Mouse (Mus musculus): ENCODE data around the gene Cars. TPM values are rescaled to one million over a fixed set of nuclear protein-coding genes. Genes with fewer than 3 reads are reported as not detected.
"Not testable (repeated sequence)": the region's sequence is repeated elsewhere in the genome, so short reads cannot be mapped to it uniquely, and the experiment has no call there.

Gene Cars
- polyA plus RNA-seq (2014; fragmentation: Nextera tagmentation; extraction: Ambion mirVana): 62.4 and 70.5 TPM in 2 replicates

DNA sequence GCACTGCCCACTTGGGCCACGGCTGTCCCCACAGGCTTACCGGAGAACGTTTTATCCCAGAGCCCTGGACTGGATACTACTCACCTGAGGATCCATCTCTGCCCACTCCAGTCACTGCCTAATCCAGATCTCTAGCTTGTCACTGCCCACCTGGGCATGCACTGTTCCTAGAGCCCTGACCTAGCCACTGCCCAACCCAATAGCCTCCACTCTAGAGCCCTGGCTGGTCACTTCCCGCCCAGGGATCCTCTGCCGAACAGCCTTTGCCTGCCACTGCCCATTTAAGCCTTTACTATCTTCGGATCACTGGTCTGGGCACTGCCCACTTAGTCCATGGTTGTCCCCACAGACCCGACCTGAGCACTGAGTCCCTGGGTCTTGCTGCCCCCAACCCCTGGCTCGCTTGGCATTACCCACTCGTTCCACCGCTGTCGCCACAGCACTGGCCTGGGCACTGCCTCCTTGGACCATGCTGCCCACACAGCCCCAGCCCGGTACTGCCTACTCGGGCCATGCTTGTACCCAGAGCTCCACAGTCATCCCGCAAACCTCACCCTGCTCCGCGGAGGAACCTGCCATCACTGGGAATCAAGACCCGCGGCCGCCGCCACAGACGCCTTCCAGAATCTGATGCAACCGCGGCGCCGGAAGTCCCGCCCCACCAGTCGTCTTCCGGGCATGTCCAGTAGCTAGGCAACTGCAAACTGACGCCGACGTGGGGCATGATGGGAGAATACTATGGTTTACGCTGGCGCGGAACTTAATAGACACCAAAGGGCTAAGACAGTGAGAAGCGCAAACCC, at the start of gene Cars:
Cars (minus strand) TSS at position 663 of the 803 bp plus-strand sequence.
- DNase-seq (ENCODE audit: low spot score): peak; percentile 92
- Histone ChIP-seq H3K36me3 (replicated peaks; ENCODE audit: control insufficient read depth, insufficient read depth) (no peaks in the 10 kb centered on the region; the same call in 1 of the 2 replicates), H3K4me3 (replicated peaks; ENCODE audit: low read length) (peak within 1 kb of the TSS; percentile 77), H3K27ac (peak within 1 kb of the TSS; percentile 59), H3K4me2 (replicated peaks) (peak within 1 kb of the TSS; percentile 87), H3K27me3 (ENCODE audit: control insufficient read depth, insufficient read depth, low read length) (no peaks in the 10 kb centered on the region), H3K9me3 (ENCODE audit: control insufficient read depth, low read length) (no peaks in the 10 kb centered on the region), H3K9ac (peak within 1 kb of the TSS; percentile 93), H3K4me1 (replicated peaks; ENCODE audit: control insufficient read depth, insufficient read depth, low read length) (peaks cover 11% of the 10 kb centered on the region)
- peak; percentile 98 for ATAC-seq (ENCODE audit: low FRiP score)
- WGBS: 3% methylated on average over 35 of the region's 35 CpGs

DNA sequence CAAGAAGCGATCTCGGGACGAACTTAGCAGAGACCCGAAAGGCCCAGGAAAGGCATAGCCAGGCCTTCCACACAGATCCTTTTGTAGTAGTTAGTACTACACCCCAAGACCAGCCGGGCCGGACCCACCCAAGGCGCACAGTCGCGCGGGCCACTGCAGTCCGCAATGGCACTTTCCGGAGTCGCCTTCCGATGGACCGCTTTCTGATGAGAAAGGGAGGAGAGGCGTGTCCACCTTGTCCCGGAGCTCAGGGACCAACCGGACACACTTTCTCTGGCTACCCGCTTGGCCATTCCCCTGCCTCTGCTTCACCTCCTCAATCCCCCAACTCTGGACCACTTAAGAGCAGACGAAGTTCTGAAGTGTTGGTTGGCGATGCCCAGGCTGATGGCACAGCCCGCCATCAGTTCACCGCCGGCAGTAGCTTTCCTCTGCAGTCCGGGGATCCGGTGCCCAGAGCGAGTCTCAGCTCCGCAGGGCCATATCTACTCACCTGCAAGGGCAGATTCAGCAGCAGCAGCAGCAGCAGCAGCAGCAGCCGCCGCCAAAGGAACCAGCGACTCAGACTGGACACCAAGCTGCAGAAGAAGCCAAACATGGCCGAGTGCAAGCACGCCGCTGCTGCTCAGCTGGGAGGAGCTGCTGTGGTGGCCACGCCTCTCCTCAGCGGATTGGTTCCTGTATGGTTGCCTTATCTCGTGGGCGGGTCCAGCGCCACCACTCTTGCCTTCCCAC, 49.3 kb upstream of the Cars start, which contains the start of gene Tnfrsf22:
Tnfrsf22 (minus strand) TSS at position 628 of the 735 bp plus-strand sequence.
- DNase-seq (ENCODE audit: low spot score): peak; percentile 82
- Histone ChIP-seq H3K4me3 (replicated peaks; ENCODE audit: low read length) (peak within 1 kb of the TSS; percentile 69), H3K27ac (no peak within 1 kb of the TSS), H3K36me3 (replicated peaks; ENCODE audit: control insufficient read depth, insufficient read depth) (no peaks in the 10 kb centered on the region), H3K9ac (peak within 1 kb of the TSS; percentile 71), H3K9me3 (ENCODE audit: control insufficient read depth, low read length) (0 out of 2 replicates have a peak, but pooled peaks cover 5% of the 10 kb centered on the region), H3K4me1 (replicated peaks; ENCODE audit: control insufficient read depth, insufficient read depth, low read length) (no peaks in the 10 kb centered on the region), H3K27me3 (ENCODE audit: control insufficient read depth, insufficient read depth, low read length) (no peaks in the 10 kb centered on the region), H3K4me2 (replicated peaks) (peak within 1 kb of the TSS; percentile 92)
- 4% methylated on average over 39 of the region's 39 CpGs for WGBS
- peak; percentile 96 for ATAC-seq (ENCODE audit: low FRiP score)

DNA sequence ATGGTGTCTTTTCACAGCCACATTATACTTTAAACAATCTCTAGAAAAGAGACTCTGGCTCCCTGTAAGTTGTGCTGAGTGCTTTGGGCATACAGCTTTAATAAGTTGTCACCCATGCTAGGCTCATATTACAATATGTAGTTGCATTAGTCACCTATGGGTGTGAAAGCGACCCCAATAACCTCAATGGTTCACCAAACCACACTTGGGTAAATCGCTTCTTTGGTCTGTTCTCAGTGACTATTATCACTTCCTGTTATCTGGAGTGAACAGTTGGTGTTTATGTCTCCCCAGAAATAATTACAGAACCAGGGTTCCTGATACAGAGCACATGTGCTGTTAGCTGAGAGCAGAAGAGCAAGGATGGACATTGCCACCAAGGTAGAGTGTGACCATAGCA, 44.1 kb upstream of the Cars start:
- not testable (repeated sequence) for H3K4me3 ChIP-seq (replicated peaks; ENCODE audit: low read length); H3K27me3 ChIP-seq (ENCODE audit: control insufficient read depth, insufficient read depth, low read length); H3K27ac ChIP-seq; ATAC-seq (ENCODE audit: low FRiP score); H3K9me3 ChIP-seq (ENCODE audit: control insufficient read depth, low read length); H3K36me3 ChIP-seq (replicated peaks; ENCODE audit: control insufficient read depth, insufficient read depth); H3K4me1 ChIP-seq (replicated peaks; ENCODE audit: control insufficient read depth, insufficient read depth, low read length); H3K4me2 ChIP-seq (replicated peaks); DNase-seq (ENCODE audit: low spot score); H3K9ac ChIP-seq
- WGBS: 96% methylated on average over 2 of the region's 2 CpGs

DNA sequence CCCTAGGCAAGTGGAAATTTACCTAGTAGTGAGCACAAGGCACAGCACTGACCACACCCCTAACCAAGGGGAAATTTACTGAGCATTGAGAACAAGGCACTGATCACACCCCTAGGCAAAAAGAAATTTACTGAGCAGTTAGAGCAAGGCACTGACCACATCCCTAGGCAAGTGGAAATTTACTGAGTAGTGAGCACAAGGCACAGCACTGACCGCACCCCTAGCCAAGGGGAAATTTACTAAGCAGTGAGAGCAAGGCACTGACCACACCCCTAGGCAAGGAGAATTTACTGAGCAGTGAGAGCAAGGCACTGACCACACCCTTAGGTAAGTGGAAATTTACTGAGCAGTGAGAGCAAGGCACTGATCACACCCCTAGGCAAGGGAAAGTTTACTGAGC, 36.8 kb upstream of the Cars start:
- 94% methylated on average over 1 of the region's 1 CpGs for WGBS
- Histone ChIP-seq H3K9me3 (ENCODE audit: control insufficient read depth, low read length) (no peaks in the 10 kb centered on the region), H3K4me1 (replicated peaks; ENCODE audit: control insufficient read depth, insufficient read depth, low read length) (no peaks in the 10 kb centered on the region), H3K27ac (no peak overlapping the region), H3K36me3 (replicated peaks; ENCODE audit: control insufficient read depth, insufficient read depth) (no peaks in the 10 kb centered on the region), H3K27me3 (ENCODE audit: control insufficient read depth, insufficient read depth, low read length) (no peaks in the 10 kb centered on the region), H3K9ac (no peak overlapping the region), H3K4me3 (replicated peaks; ENCODE audit: low read length) (no peak overlapping the region), H3K4me2 (replicated peaks) (no peak overlapping the region)
- no peak for DNase-seq (ENCODE audit: low spot score)
- no peak for ATAC-seq (ENCODE audit: low FRiP score)

DNA sequence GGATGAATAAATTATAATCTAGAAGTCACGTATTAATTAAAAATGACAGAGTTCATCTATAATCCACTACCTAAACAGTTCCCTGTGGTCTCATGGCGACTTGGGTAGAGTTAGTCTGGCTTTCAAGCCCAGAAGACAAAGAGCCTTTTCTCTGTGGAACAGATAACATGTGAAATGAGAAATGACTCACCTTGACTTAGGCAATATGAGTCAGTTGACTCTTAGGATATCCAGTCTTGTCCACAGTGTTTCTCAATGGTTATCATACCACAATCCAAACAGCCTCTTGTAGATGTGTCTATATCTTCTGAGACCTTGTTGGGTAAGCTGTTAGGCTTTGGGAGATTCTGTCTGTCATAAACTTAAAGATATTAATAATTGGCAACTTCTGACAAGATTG, 31.6 kb upstream of the Cars start:
- no peak overlapping the region for H3K9ac ChIP-seq

DNA sequence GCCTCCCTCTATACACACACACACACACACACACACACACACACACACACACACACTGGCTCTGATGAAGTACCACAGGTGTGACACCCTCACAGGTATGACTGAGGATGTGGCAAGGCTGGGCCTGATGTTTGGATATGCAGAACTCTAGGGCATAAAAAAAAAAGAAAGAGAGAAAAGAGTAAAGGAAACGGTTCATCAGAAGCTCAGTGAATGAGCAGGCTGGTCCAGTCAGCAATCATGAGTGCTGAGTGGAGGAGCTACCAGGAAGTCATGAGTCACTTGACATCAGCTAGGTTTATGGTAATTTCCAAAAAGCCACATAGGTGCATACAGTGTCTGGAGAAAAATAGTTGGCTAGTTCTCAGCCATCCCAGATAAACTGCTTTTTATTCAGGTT, 29.6 kb upstream of the Cars start:
- Histone ChIP-seq H3K4me1 (replicated peaks; ENCODE audit: control insufficient read depth, insufficient read depth, low read length) (no peaks in the 10 kb centered on the region), H3K4me3 (replicated peaks; ENCODE audit: low read length) (no peak overlapping the region), H3K36me3 (replicated peaks; ENCODE audit: control insufficient read depth, insufficient read depth) (no peaks in the 10 kb centered on the region), H3K27me3 (ENCODE audit: control insufficient read depth, insufficient read depth, low read length) (no peaks in the 10 kb centered on the region), H3K9ac (no peak overlapping the region), H3K4me2 (replicated peaks) (no peak overlapping the region), H3K9me3 (ENCODE audit: control insufficient read depth, low read length) (no peaks in the 10 kb centered on the region), H3K27ac (no peak overlapping the region)
- DNase-seq (ENCODE audit: low spot score) (no peak), ATAC-seq (ENCODE audit: low FRiP score) (no peak)
- 64% methylated on average over 1 of the region's 1 CpGs for WGBS

More for the DNA sequence above, 31.6 kb upstream of the Cars start:
- no peak for DNase-seq (ENCODE audit: low spot score)
- no peak for ATAC-seq (ENCODE audit: low FRiP score)
- WGBS: 70% methylated on average over 2 of the region's 2 CpGs
- Histone ChIP-seq H3K36me3 (replicated peaks; ENCODE audit: control insufficient read depth, insufficient read depth) (no peaks in the 10 kb centered on the region), H3K4me2 (replicated peaks) (no peak overlapping the region), H3K27me3 (ENCODE audit: control insufficient read depth, insufficient read depth, low read length) (no peaks in the 10 kb centered on the region), H3K27ac (no peak overlapping the region), H3K9me3 (ENCODE audit: control insufficient read depth, low read length) (no peaks in the 10 kb centered on the region), H3K4me1 (replicated peaks; ENCODE audit: control insufficient read depth, insufficient read depth, low read length) (no peaks in the 10 kb centered on the region), H3K4me3 (replicated peaks; ENCODE audit: low read length) (no peak overlapping the region)

DNA sequence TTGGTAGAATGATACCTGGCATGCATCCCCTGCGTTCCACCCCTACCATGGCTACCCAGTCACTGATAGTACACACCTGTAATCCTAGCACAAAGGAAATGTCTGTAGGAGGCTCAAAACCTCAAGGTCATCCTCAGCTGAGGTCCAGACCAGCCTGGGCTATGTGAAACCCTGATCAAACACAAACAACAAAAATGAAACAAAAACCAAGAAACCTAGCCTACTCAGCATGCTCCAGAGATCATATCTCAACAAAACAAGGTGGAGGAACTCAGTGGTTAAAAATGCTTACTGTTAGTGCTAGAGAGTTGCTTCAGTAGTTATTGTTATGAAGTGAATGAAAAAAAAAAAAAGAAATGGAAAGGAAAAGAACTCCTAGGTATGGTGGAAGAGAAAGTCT, 28.6 kb upstream of the Cars start, which contains the start of gene Tnfrsf26:
Tnfrsf26 (minus strand) TSS at position 183 of the 400 bp plus-strand sequence.
- Histone ChIP-seq H3K9ac (no peak within 1 kb of the TSS), H3K27me3 (ENCODE audit: control insufficient read depth, insufficient read depth, low read length) (no peaks in the 10 kb centered on the region), H3K4me3 (replicated peaks; ENCODE audit: low read length) (no peak within 1 kb of the TSS), H3K36me3 (replicated peaks; ENCODE audit: control insufficient read depth, insufficient read depth) (no peaks in the 10 kb centered on the region), H3K4me1 (replicated peaks; ENCODE audit: control insufficient read depth, insufficient read depth, low read length) (no peaks in the 10 kb centered on the region), H3K4me2 (replicated peaks) (no peak within 1 kb of the TSS), H3K9me3 (ENCODE audit: control insufficient read depth, low read length) (no peaks in the 10 kb centered on the region), H3K27ac (no peak within 1 kb of the TSS)
- DNase-seq (ENCODE audit: low spot score): no peak
- ATAC-seq (ENCODE audit: low FRiP score): no peak
- 88% methylated on average over 1 of the region's 1 CpGs for WGBS

DNA sequence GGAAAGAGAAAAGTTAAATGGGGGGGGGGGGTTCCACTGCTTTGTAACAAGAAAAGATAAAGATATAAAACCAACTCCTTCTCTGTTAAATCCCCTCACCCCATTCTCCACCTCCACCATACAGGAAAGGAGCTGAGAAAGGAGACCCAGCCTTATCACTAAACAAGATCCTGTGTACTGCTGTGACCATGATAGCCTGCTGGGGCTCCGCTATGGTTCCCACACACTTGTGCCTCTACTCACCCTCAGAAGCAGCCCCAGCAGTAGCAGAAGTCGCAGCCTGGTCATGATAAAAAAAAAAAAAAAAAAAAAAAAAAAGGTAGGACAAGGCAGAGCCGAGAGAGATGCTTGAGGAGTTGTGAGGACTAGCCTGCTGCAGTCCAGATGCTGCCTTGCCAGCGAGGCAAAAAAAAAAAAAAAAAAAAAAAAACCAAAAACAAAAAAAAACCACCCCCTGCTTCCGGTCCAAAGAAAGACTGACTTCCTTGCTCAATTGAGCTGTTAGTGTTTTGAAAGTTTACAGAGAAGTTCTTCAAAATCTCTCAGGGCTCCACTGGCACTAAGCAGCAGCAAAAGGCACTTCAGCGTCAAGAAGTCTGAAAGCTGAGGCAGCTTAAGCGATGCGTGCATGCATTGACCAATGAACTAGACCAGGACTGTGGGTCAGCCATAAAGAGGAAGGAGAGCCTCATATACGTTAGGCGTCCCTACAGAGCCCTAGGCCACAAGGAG, 27.8 kb upstream of the Cars start:
- no peak for DNase-seq (ENCODE audit: low spot score)
- no peaks in the 10 kb centered on the region for H3K9me3 ChIP-seq (ENCODE audit: control insufficient read depth, low read length)
- no peaks in the 10 kb centered on the region for H3K36me3 ChIP-seq (replicated peaks; ENCODE audit: control insufficient read depth, insufficient read depth)
- H3K4me1 ChIP-seq (replicated peaks; ENCODE audit: control insufficient read depth, insufficient read depth, low read length): no peaks in the 10 kb centered on the region
- H3K27me3 ChIP-seq (ENCODE audit: control insufficient read depth, insufficient read depth, low read length): no peaks in the 10 kb centered on the region
- no peak overlapping the region for H3K4me3 ChIP-seq (replicated peaks; ENCODE audit: low read length)
- 57% methylated on average over 10 of the region's 10 CpGs for WGBS
- no peak overlapping the region for H3K27ac ChIP-seq
- no peak for ATAC-seq (ENCODE audit: low FRiP score)
- H3K9ac ChIP-seq: no peak overlapping the region
- no peak overlapping the region for H3K4me2 ChIP-seq (replicated peaks)

DNA sequence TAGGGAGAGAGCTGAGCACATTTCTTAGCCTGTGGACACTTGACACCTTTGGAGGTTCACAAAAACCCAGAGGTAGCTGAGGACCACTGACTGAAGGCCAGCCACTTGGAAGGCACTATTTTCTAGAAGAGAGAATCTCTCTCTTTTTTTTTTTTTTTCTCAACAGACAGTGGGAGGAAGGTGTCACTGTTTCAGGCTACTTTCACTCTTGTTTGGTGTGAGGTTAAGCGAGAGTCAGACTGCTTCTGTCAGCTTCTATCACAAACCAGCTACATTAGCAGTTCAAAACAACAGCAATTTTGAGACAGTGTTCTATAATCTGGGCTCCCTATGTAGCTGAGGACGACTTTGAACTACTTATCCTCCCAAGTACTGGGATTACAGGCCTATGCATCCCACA, 26.3 kb upstream of the Cars start:
- WGBS: 74% methylated on average over 2 of the region's 2 CpGs
- Histone ChIP-seq H3K4me3 (replicated peaks; ENCODE audit: low read length) (no peak overlapping the region), H3K4me1 (replicated peaks; ENCODE audit: control insufficient read depth, insufficient read depth, low read length) (no peaks in the 10 kb centered on the region), H3K27ac (no peak overlapping the region), H3K9ac (no peak overlapping the region), H3K27me3 (ENCODE audit: control insufficient read depth, insufficient read depth, low read length) (no peaks in the 10 kb centered on the region), H3K4me2 (replicated peaks) (no peak overlapping the region), H3K9me3 (ENCODE audit: control insufficient read depth, low read length) (no peaks in the 10 kb centered on the region), H3K36me3 (replicated peaks; ENCODE audit: control insufficient read depth, insufficient read depth) (no peaks in the 10 kb centered on the region)
- ATAC-seq (ENCODE audit: low FRiP score): no peak
- DNase-seq (ENCODE audit: low spot score): no peak
